Mouse (Mus musculus) cortical plate, adult 2 months (tissue): ENCODE data around the gene Gm49673.

Source experiments
- CTCF ChIP-seq: fragments of 200-500 bp; IDR thresholded peaks from 2 replicates; pipeline ENCODE4 v1.5.1; 2011; ENCODE audit warnings: mild to moderate bottlenecking, control low read depth, low read length; ENCODE audit not compliant: insufficient read depth; ENCODE audit errors: extremely low read depth
- POLR2A ChIP-seq: fragments of 200-500 bp; IDR thresholded peaks from 2 replicates; pipeline ENCODE4 v1.6.1; 2011; ENCODE audit warnings: mild to moderate bottlenecking, low read length, control low read depth; ENCODE audit not compliant: insufficient read depth; ENCODE audit errors: extremely low read depth

DNA sequence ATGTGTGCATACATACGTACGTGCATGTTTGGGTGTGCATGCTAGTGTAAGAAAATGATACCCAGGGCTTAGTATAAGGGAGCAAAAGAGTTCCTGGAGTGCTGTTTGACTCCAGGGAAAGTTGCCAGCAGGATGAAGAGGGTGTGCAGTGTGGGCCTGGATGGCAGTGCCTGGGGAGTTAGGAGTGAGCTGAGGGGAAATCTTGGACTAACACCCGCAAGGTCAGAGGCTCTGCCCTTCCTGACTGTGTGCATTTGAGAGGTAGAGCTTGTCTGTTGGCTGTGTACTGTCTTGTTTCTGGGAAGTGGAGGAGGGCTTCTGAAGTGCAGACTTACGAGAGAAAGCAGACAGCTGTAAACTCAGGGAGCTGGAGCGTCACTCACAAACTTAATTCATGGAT, 36.2 kb upstream of the Gm49673 start:
- no peak for TF ChIP-seq POLR2A
- no peak for TF ChIP-seq CTCF
